ENCODE assay signal across 8 mouse cellular contexts in genomic region chr7:25706578-25707170, GRCm38 (mm10). TPM values are rescaled to one million over a fixed set of nuclear protein-coding genes. Genes with fewer than 3 reads are reported as not detected.
DNase-seq lines count a peak whose midpoint lies in the region; ATAC-seq lines count a peak whose summit lies in the region.

No protein-coding gene starts in this region.

- H3K4me1 ChIP-seq in kidney, embryonic 15.5 days: peaks cover 72% of the 10 kb centered on the region
- H3K4me1 ChIP-seq in heart, embryonic 13.5 days: peaks cover 71% of the 10 kb centered on the region
- H3K4me1 ChIP-seq in forebrain, embryonic 13.5 days: peaks cover 27% of the 10 kb centered on the region

- no peak overlapping the region for H3K4me2 ChIP-seq in kidney, embryonic 15.5 days
- no peak overlapping the region for H3K4me2 ChIP-seq in heart, embryonic 13.5 days
- no peak overlapping the region for H3K4me2 ChIP-seq in forebrain, embryonic 13.5 days

- H3K27ac ChIP-seq in kidney, embryonic 15.5 days: peak overlapping the region; percentile 81
- H3K27ac ChIP-seq in heart, embryonic 13.5 days (replicated peaks): peak overlapping the region; percentile 85
- peak overlapping the region; percentile 97 for H3K27ac ChIP-seq in macrophage
- H3K27ac ChIP-seq in forebrain, embryonic 13.5 days: no peak overlapping the region

- no peak for DNase-seq in kidney, adult 9 months
- DNase-seq in adipocyte (ENCODE audit: low spot score): peak; percentile 41
- DNase-seq in gastrocnemius, adult 18-20 months (ENCODE audit: low spot score): no peak
- DNase-seq in adrenal gland, postnatal 25 days: no peak

- H3K9ac ChIP-seq in kidney, embryonic 15.5 days: no peak overlapping the region
- H3K9ac ChIP-seq in heart, embryonic 13.5 days: peak overlapping the region; percentile 48; the same call in 1 of the 2 replicates
- H3K9ac ChIP-seq in forebrain, embryonic 13.5 days: no peak overlapping the region

- WGBS in kidney, embryonic 15.5 days: 42% methylated on average over 7 of the region's 7 CpGs
- 47% methylated on average over 7 of the region's 7 CpGs for WGBS in heart, embryonic 13.5 days
- WGBS in macrophage (ENCODE audit: missing documents): 3% methylated on average over 7 of the region's 7 CpGs
- 61% methylated on average over 7 of the region's 7 CpGs for WGBS in forebrain, embryonic 13.5 days

- ATAC-seq in kidney, embryonic 15.5 days (replicated peaks; ENCODE audit: low FRiP score): no peak
- no peak for ATAC-seq in heart, embryonic 13.5 days (ENCODE audit: extremely low read depth, insufficient number of reproducible peaks, low FRiP score, low TSS enrichment)
- ATAC-seq in forebrain, embryonic 13.5 days: no peak

- H3K79me2 ChIP-seq in macrophage (ENCODE audit: inconsistent target): peaks cover 34% of the 10 kb centered on the region

- no peak overlapping the region for H3K4me3 ChIP-seq in kidney, embryonic 15.5 days (replicated peaks)
- H3K4me3 ChIP-seq in heart, embryonic 13.5 days: no peak overlapping the region
- no peak overlapping the region for H3K4me3 ChIP-seq in macrophage (ENCODE audit: inconsistent target)
- no peak overlapping the region for H3K4me3 ChIP-seq in forebrain, embryonic 13.5 days

- peaks cover 8% of the 10 kb centered on the region for H3K36me3 ChIP-seq in kidney, embryonic 15.5 days
- H3K36me3 ChIP-seq in heart, embryonic 13.5 days: peaks cover 8% of the 10 kb centered on the region
- H3K36me3 ChIP-seq in macrophage (ENCODE audit: inconsistent target): peaks cover 17% of the 10 kb centered on the region
- H3K36me3 ChIP-seq in forebrain, embryonic 13.5 days (ENCODE audit: poor library complexity, severe bottlenecking): peaks cover 1% of the 10 kb centered on the region; the same call in 1 of the 2 replicates

- H3K9me3 ChIP-seq in kidney, embryonic 15.5 days (replicated peaks): no peaks in the 10 kb centered on the region; the same call in 1 of the 2 replicates
- H3K9me3 ChIP-seq in heart, embryonic 13.5 days: peaks cover 6% of the 10 kb centered on the region
- no peaks in the 10 kb centered on the region; the same call in 1 of the 2 replicates for H3K9me3 ChIP-seq in forebrain, embryonic 13.5 days (replicated peaks)

- H3K27me3 ChIP-seq in kidney, embryonic 15.5 days: peaks cover 13% of the 10 kb centered on the region
- no peaks in the 10 kb centered on the region for H3K27me3 ChIP-seq in heart, embryonic 13.5 days (replicated peaks)
- peaks cover 22% of the 10 kb centered on the region for H3K27me3 ChIP-seq in forebrain, embryonic 13.5 days

RNA-seq across cellular contexts. Expression of gene Ccdc97, which starts 12.2 kb away (rescaled TPM):
- 22.2 and 26.2 TPM in 2 replicates for polyA plus RNA-seq in kidney, embryonic 15.5 days (2015; fragmentation: Nextera tagmentation; extraction: Ambion mirVana)
- polyA plus RNA-seq in heart, embryonic 13.5 days (2015; fragmentation: Nextera tagmentation; extraction: Ambion mirVana): 19.7 and 22.1 TPM in 2 replicates
- total RNA-seq in macrophage (2018; cell fraction: chromatin; rRNA removed): 100 to 1,000 TPM in 1 of 26 experiments, 10 to 100 TPM in 25; 24.7 to 122 (median 61.4) TPM
- total RNA-seq in macrophage (2018; cell fraction: cytosol; rRNA removed): 10 to 100 TPM; 20.2 to 48.3 (median 37.1) TPM
- 10 to 100 TPM; 25.6 to 91.8 (median 48.4) TPM for total RNA-seq in macrophage (2018; cell fraction: nucleus; rRNA removed)
- polyA plus RNA-seq in macrophage (2018): 21.9 to 33.1 TPM (median 32.9 TPM) in 3 replicates
- 26.4 and 27.9 TPM in 2 replicates for polyA plus RNA-seq in forebrain, embryonic 13.5 days (2015; fragmentation: Nextera tagmentation; extraction: Ambion mirVana)
- total RNA-seq in gastrocnemius, adult 18-20 months (2021): 10 to 100 TPM; 42.1 to 43.5 TPM
- 54.4 and 61.9 TPM in 2 replicates for total RNA-seq in adrenal gland, postnatal 25 days (2021)

RNA-seq across cellular contexts. Expression of gene Tgfb1, which starts 19.9 kb away (rescaled TPM):
- 3.0 and 3.1 TPM in 2 replicates for polyA plus RNA-seq in kidney, embryonic 15.5 days (2015; fragmentation: Nextera tagmentation; extraction: Ambion mirVana)
- polyA plus RNA-seq in heart, embryonic 13.5 days (2015; fragmentation: Nextera tagmentation; extraction: Ambion mirVana): 4.3 TPM in 2 replicates
- 100 to 1,000 TPM; 119 to 524 (median 241) TPM for total RNA-seq in macrophage (2018; cell fraction: chromatin; rRNA removed)
- 100 to 1,000 TPM; 316 to 653 (median 465) TPM for total RNA-seq in macrophage (2018; cell fraction: cytosol; rRNA removed)
- total RNA-seq in macrophage (2018; cell fraction: nucleus; rRNA removed): 100 to 1,000 TPM; 187 to 584 (median 334) TPM
- 329 to 471 TPM (median 343 TPM) in 3 replicates for polyA plus RNA-seq in macrophage (2018)
- polyA plus RNA-seq in forebrain, embryonic 13.5 days (2015; fragmentation: Nextera tagmentation; extraction: Ambion mirVana): 0.34 and 0.52 TPM in 2 replicates
- 1 to 10 TPM; 3.9 to 7.8 TPM for total RNA-seq in gastrocnemius, adult 18-20 months (2021)
- total RNA-seq in adrenal gland, postnatal 25 days (2021): 37.0 and 43.7 TPM in 2 replicates

RNA-seq across cellular contexts. Expression of gene B9d2, which starts 26.1 kb away (rescaled TPM):
- polyA plus RNA-seq in kidney, embryonic 15.5 days (2015; fragmentation: Nextera tagmentation; extraction: Ambion mirVana): 28.4 and 32.3 TPM in 2 replicates
- 30.8 and 32.8 TPM in 2 replicates for polyA plus RNA-seq in heart, embryonic 13.5 days (2015; fragmentation: Nextera tagmentation; extraction: Ambion mirVana)
- total RNA-seq in macrophage (2018; cell fraction: chromatin; rRNA removed): 10 to 100 TPM in 19 of 26 experiments, 1 to 10 TPM in 7; 5.0 to 21.3 (median 11.6) TPM
- 10 to 100 TPM in 25 of 26 experiments, 1 to 10 TPM in 1; 9.7 to 17.8 (median 14.2) TPM for total RNA-seq in macrophage (2018; cell fraction: cytosol; rRNA removed)
- 10 to 100 TPM in 15 of 26 experiments, 1 to 10 TPM in 11; 4.5 to 20.0 (median 11.0) TPM for total RNA-seq in macrophage (2018; cell fraction: nucleus; rRNA removed)
- polyA plus RNA-seq in macrophage (2018): 6.8 to 17.7 TPM (median 9.7 TPM) in 3 replicates
- polyA plus RNA-seq in forebrain, embryonic 13.5 days (2015; fragmentation: Nextera tagmentation; extraction: Ambion mirVana): 40.2 and 48.4 TPM in 2 replicates
- 1 to 10 TPM; 7.3 to 7.8 TPM for total RNA-seq in gastrocnemius, adult 18-20 months (2021)
- 12.7 and 20.3 TPM in 2 replicates for total RNA-seq in adrenal gland, postnatal 25 days (2021)

RNA-seq across cellular contexts. Expression of gene Tmem91, which starts 31.7 kb away (rescaled TPM):
- 2.4 and 2.8 TPM in 2 replicates for polyA plus RNA-seq in kidney, embryonic 15.5 days (2015; fragmentation: Nextera tagmentation; extraction: Ambion mirVana)
- polyA plus RNA-seq in heart, embryonic 13.5 days (2015; fragmentation: Nextera tagmentation; extraction: Ambion mirVana): 1.4 and 1.5 TPM in 2 replicates
- total RNA-seq in macrophage (2018; cell fraction: chromatin; rRNA removed): 1 to 10 TPM in 21 of 26 experiments, under 1 TPM in 3, not detected in 2; 0.51 to 5.9 (median 2.9) TPM
- 1 to 10 TPM in 10 of 26 experiments, under 1 TPM in 14, not detected in 2; 0.19 to 2.0 (median 0.92) TPM for total RNA-seq in macrophage (2018; cell fraction: cytosol; rRNA removed)
- total RNA-seq in macrophage (2018; cell fraction: nucleus; rRNA removed): 1 to 10 TPM in 18 of 26 experiments, under 1 TPM in 6, not detected in 2; 0.56 to 3.5 (median 1.9) TPM
- 0.25 to 0.59 TPM (median 0.32 TPM) in 3 replicates for polyA plus RNA-seq in macrophage (2018)
- 5.2 and 7.5 TPM in 2 replicates for polyA plus RNA-seq in forebrain, embryonic 13.5 days (2015; fragmentation: Nextera tagmentation; extraction: Ambion mirVana)
- not detected for total RNA-seq in gastrocnemius, adult 18-20 months (2021)
- total RNA-seq in adrenal gland, postnatal 25 days (2021): 2.0 TPM in 1 of 2 replicates, not detected in the other

RNA-seq across cellular contexts. Expression of gene Exosc5, which starts 47.7 kb away (rescaled TPM):
- 81.2 and 87.5 TPM in 2 replicates for polyA plus RNA-seq in kidney, embryonic 15.5 days (2015; fragmentation: Nextera tagmentation; extraction: Ambion mirVana)
- polyA plus RNA-seq in heart, embryonic 13.5 days (2015; fragmentation: Nextera tagmentation; extraction: Ambion mirVana): 40.4 and 42.1 TPM in 2 replicates
- 10 to 100 TPM in 16 of 26 experiments, 1 to 10 TPM in 9, under 1 TPM in 1; 0.49 to 33.8 (median 13.9) TPM for total RNA-seq in macrophage (2018; cell fraction: chromatin; rRNA removed)
- total RNA-seq in macrophage (2018; cell fraction: cytosol; rRNA removed): 10 to 100 TPM; 16.3 to 28.0 (median 22.7) TPM
- total RNA-seq in macrophage (2018; cell fraction: nucleus; rRNA removed): 10 to 100 TPM in 19 of 26 experiments, 1 to 10 TPM in 7; 3.7 to 49.0 (median 13.1) TPM
- 8.2 to 37.9 TPM (median 20.7 TPM) in 3 replicates for polyA plus RNA-seq in macrophage (2018)
- polyA plus RNA-seq in forebrain, embryonic 13.5 days (2015; fragmentation: Nextera tagmentation; extraction: Ambion mirVana): 54.0 and 55.2 TPM in 2 replicates
- 10 to 100 TPM; 19.9 to 21.3 TPM for total RNA-seq in gastrocnemius, adult 18-20 months (2021)
- 47.6 and 59.4 TPM in 2 replicates for total RNA-seq in adrenal gland, postnatal 25 days (2021)

Comparison
In these comparisons a context has a peak if more than half of its experiments do, and no peak if none do; other contexts are left out.
1. RNA of gene Tgfb1, which starts 19.9 kb away (polyA plus RNA-seq): 329 to 471 TPM in macrophage; 4.3 TPM in heart, embryonic 13.5 days, 3.0 to 3.1 TPM in kidney, embryonic 15.5 days and 0.34 to 0.52 TPM in forebrain, embryonic 13.5 days; every median in the first group is over 10 times any median in the second.